Mouse (Mus musculus) thymus, adult 2 months (tissue): ENCODE data around the gene Olfml1. TPM values are rescaled to one million over a fixed set of nuclear protein-coding genes. Genes with fewer than 3 reads are reported as not detected.

Source experiments
- DNase-seq: peaks from one replicate; pipeline ENCODE4 v3.0.0; 2021
- H3K27ac ChIP-seq: fragments of 200-500 bp; 2 replicates; pipeline ENCODE4 v1.5.1; 2012; ENCODE audit warnings: low read length, control low read depth; ENCODE audit not compliant: control insufficient read depth, insufficient read depth
- H3K27me3 ChIP-seq: fragments of 200-500 bp; 2 replicates; pipeline ENCODE4 v1.6.1; 2012; ENCODE audit warnings: mild to moderate bottlenecking, low read length, moderate library complexity, mixed read lengths; ENCODE audit not compliant: control insufficient read depth, insufficient read depth
- H3K36me3 ChIP-seq: fragments of 200-500 bp; 2 replicates; pipeline ENCODE4 v1.6.1; 2012; ENCODE audit warnings: mild to moderate bottlenecking, low read length, moderate library complexity; ENCODE audit not compliant: control insufficient read depth, insufficient read depth
- H3K4me1 ChIP-seq: fragments of 200-500 bp; replicated peaks from 2 replicates; pipeline ENCODE4 v1.6.1; 2012; ENCODE audit warnings: low read length; ENCODE audit not compliant: control insufficient read depth, insufficient read depth
- H3K4me3 ChIP-seq: fragments of 200-500 bp; 2 replicates; pipeline ENCODE4 v1.5.1; 2012; ENCODE audit warnings: mild to moderate bottlenecking, low read length, control low read depth, moderate library complexity; ENCODE audit not compliant: control insufficient read depth, insufficient read depth
- CTCF ChIP-seq: fragments of 200-500 bp; IDR thresholded peaks from 2 replicates; pipeline ENCODE4 v1.5.1; 2012; ENCODE audit warnings: mild to moderate bottlenecking, control low read depth, low read length, moderate library complexity, borderline replicate concordance; ENCODE audit not compliant: control insufficient read depth, poor library complexity, insufficient read depth; ENCODE audit errors: extremely low read depth
- POLR2A ChIP-seq: fragments of 200-500 bp; IDR thresholded peaks from 2 replicates; pipeline ENCODE4 v1.6.1; 2012; ENCODE audit warnings: mild to moderate bottlenecking, low read length, control low read depth, moderate library complexity; ENCODE audit not compliant: control insufficient read depth, poor library complexity, insufficient read depth; ENCODE audit errors: extremely low read depth
- WGBS: fragments of 180-500 bp; shearing (Covaris S2); methylation state at CpG from one replicate; pipeline ENCODE4 v1.1.7; 2018; 5-methylcytosine and 5-hydroxymethylcytosine counted together
- polyA plus RNA-seq: library from polyadenylated mRNA; depleted of rRNA; stranded (reverse); fragments of >200 nt; gene quantifications from 2 replicates; pipeline ENCODE4 v1.2.3, GENCODE M21; 2012

Olfml1 gene
- polyA plus RNA-seq, 1 experiment, result 4.2 TPM

DNA sequence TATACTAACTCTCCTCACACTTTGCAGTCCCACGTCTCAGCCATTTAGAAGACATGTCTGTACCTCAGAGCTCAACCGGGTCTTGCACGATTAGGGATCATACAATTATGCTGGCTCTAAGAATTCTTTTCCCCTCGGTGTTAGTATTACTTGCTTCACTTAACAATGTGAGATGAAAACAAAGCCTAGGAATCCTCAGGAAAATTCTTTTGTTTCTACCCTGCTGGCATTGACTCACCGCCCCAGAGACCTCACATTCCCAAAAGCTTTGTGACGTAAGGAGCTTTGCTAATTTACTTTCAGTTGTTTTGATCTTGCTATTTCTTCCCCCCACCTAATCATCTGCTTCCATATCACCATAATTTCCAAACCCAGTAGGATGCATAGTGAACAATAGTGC, 30.7 kb upstream of the Olfml1 start:
- no peaks in the 10 kb centered on the region for H3K4me1 ChIP-seq
- TF ChIP-seq POLR2A (no peak), CTCF (no peak)
- no peak for DNase-seq
- H3K36me3 ChIP-seq, result no peaks in the 10 kb centered on the region
- H3K27ac ChIP-seq, result no peak overlapping the region
- H3K27me3 ChIP-seq, result no peaks in the 10 kb centered on the region
- 89% methylated on average over 6 of the region's 6 CpGs for WGBS
- H3K4me3 ChIP-seq, result no peak overlapping the region

GRCm38 (mm10) chr7:107540034-107540433, 27.2 kb upstream of the Olfml1 start:
- 51% methylated on average over 4 of the region's 4 CpGs for WGBS
- TF ChIP-seq CTCF, result no peak
- TF ChIP-seq POLR2A, result no peak
- DNase-seq, result no peak
- no peaks in the 10 kb centered on the region for H3K36me3 ChIP-seq
- no peak overlapping the region for H3K27ac ChIP-seq
- H3K4me3 ChIP-seq, result no peak overlapping the region
- H3K27me3 ChIP-seq, result no peaks in the 10 kb centered on the region
- no peaks in the 10 kb centered on the region for H3K4me1 ChIP-seq

- WGBS, result 86% methylated on average over 1 of the region's 1 CpGs
Observed at GRCm38 (mm10) chr7:107545011-107545410, 22.2 kb upstream of the Olfml1 start.

GRCm38 (mm10) chr7:107547872-107548271, 19.4 kb upstream of the Olfml1 start:
- Histone ChIP-seq H3K27ac (no peak overlapping the region), H3K4me1 (no peaks in the 10 kb centered on the region), H3K4me3 (no peak overlapping the region), H3K27me3 (no peaks in the 10 kb centered on the region), H3K36me3 (no peaks in the 10 kb centered on the region)
- TF ChIP-seq POLR2A (no peak), CTCF (no peak)
- DNase-seq, result no peak
- 97% methylated on average over 3 of the region's 3 CpGs for WGBS

More at GRCm38 (mm10) chr7:107545011-107545410, 22.2 kb upstream of the Olfml1 start:
- H3K27ac ChIP-seq, result no peak overlapping the region
- H3K4me3 ChIP-seq, result no peak overlapping the region
- no peaks in the 10 kb centered on the region for H3K27me3 ChIP-seq
- TF ChIP-seq POLR2A (no peak), CTCF (no peak)
- H3K4me1 ChIP-seq, result no peaks in the 10 kb centered on the region
- H3K36me3 ChIP-seq, result no peaks in the 10 kb centered on the region
- no peak for DNase-seq

DNA sequence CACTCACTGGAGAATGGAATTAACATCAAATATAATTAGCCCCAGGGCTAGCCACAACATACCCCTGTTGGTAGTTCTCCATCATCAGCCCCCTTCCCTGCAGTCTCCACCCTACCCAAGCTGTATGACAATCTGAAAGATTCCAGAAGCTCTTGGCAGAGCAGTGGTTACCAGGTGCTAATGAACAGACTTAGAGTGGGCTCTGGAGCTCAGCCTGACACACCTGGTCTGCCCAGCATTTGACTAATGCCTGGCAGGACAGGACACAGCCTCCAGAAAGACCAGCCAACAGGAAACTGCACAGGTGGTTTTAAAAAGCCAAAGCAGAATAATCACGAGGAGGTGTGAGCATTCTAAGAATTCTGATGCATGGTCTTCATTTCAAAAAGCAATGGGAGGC, 13.8 kb upstream of the Olfml1 start:
- Histone ChIP-seq H3K4me3 (no peak overlapping the region), H3K27ac (no peak overlapping the region), H3K27me3 (no peaks in the 10 kb centered on the region), H3K36me3 (no peaks in the 10 kb centered on the region), H3K4me1 (no peaks in the 10 kb centered on the region)
- DNase-seq, result no peak
- 4% methylated on average over 1 of the region's 1 CpGs for WGBS
- TF ChIP-seq CTCF, result no peak
- no peak for TF ChIP-seq POLR2A

DNA sequence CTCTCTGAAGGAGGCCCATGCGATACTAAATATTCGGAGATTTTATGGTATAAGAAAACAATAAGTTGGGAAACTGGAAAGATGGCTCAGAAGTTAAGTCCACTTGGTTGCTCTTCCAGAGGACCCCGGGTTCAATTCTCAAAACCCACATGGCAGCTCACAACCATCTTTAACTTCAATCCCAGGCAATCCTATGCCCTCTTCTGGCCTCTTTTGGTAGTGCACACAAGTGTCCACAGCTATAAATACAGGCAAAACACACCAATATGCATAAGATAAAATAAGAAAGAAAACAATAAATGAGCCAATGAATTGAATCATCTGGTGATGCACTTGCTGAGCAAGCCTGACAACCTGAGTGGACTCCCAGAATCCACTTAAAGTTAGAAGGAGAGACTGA, 11.3 kb upstream of the Olfml1 start:
- no peak for TF ChIP-seq CTCF
- 92% methylated on average over 3 of the region's 3 CpGs for WGBS
- H3K36me3 ChIP-seq, result no peaks in the 10 kb centered on the region
- H3K27ac ChIP-seq, result no peak overlapping the region
- no peak overlapping the region for H3K4me3 ChIP-seq
- H3K27me3 ChIP-seq, result no peaks in the 10 kb centered on the region
- no peaks in the 10 kb centered on the region for H3K4me1 ChIP-seq
- DNase-seq, result peak; percentile 23

DNA sequence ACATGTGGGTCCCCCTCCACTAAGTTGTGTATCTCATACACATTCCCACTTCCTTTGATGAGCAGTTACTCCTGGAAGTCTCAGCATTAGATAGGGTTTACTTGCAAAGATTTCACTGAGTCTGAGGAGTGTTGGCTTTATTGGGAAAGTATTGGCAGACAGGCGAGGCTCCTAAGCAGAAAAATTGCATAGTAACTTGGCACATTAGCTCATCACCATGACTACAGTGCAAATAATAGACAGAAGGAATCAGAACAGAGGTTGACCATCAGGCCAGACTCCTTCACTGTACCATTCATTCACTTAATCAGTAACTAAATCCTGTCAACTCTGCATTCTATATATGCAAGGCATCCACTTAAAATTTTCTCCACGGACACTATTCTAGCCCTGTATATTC, 6.6 kb upstream of the Olfml1 start:
- Histone ChIP-seq H3K4me3 (no peak overlapping the region), H3K27ac (no peak overlapping the region), H3K4me1 (no peaks in the 10 kb centered on the region), H3K36me3 (no peaks in the 10 kb centered on the region), H3K27me3 (no peaks in the 10 kb centered on the region)
- TF ChIP-seq CTCF (no peak), POLR2A (no peak)
- no peak for DNase-seq
- WGBS, result 92% methylated on average over 2 of the region's 2 CpGs
